Mouse (Mus musculus): Measurements from ENCODE around the gene Zfp536.

DNA sequence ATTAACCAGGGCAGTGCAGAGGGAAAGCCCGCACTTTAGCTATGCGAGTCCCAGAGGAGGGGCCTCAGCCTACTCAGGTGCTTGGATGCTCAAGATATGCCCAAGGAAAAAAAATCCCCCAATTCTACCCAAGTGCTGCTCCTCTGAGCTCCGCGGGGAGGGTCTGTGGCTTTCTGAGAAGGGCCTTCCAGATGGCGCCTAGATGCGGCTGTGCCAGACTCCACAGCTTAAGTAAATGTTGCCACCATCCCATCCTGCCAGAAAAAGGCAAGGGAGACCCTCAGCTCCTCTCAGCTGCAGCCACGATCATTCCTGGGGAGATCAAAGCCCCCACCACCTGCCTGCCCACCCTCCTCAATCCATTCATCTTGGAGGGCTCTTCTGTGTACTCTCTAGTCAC lies 212.9 kb downstream of the Zfp536 start:
- TF ChIP-seq IRF4 (IDR thresholded peaks at IDR 0.05; ENCODE audit: low read depth, low read length) (no peak), TCF12 (IDR thresholded peaks at IDR 0.05; ENCODE audit: low read depth, low read length) (no peak), POLR2A (IDR thresholded peaks at IDR 0.05; ENCODE audit: low read depth, low read length) (no peak), BHLHE40 (IDR thresholded peaks at IDR 0.05; ENCODE audit: low read depth, low read length) (no peak), CTCF (conservative IDR thresholded peaks at IDR 0.05 in 1 of 2, IDR thresholded peaks at IDR 0.05 in 1 of 2; ENCODE audit: low read depth in 2 of 2, low read length in 2 of 2) (no peak), ZKSCAN1 (IDR thresholded peaks at IDR 0.05; ENCODE audit: borderline replicate concordance, low read depth, low read length) (no peak), NRF1 (IDR thresholded peaks at IDR 0.05; ENCODE audit: low read depth, low read length) (no peak), CHD2 (IDR thresholded peaks at IDR 0.05; ENCODE audit: low read length) (no peak), MEF2A (IDR thresholded peaks at IDR 0.05; ENCODE audit: borderline replicate concordance, low read depth, low read length) (no peak), ETS1 (conservative IDR thresholded peaks at IDR 0.05; ENCODE audit: low read depth, low read length) (no peak), CHD1 (IDR thresholded peaks at IDR 0.05; ENCODE audit: low read depth, low read length) (no peak), RCOR1 (conservative IDR thresholded peaks at IDR 0.05; ENCODE audit: low read depth, low read length) (no peak), MAZ (IDR thresholded peaks at IDR 0.05; ENCODE audit: low read depth, low read length) (no peak), MAFK (IDR thresholded peaks at IDR 0.05; ENCODE audit: insufficient replicate concordance, low read length) (no peak)

Data from CH12.LX (cell line).